Mouse (Mus musculus): Measurements from ENCODE around the gene Smco2.
"Not testable (repeated sequence)": the region's sequence is repeated elsewhere in the genome, so short reads cannot be mapped to it uniquely, and the experiment has no call there.

Smco2 gene

DNA sequence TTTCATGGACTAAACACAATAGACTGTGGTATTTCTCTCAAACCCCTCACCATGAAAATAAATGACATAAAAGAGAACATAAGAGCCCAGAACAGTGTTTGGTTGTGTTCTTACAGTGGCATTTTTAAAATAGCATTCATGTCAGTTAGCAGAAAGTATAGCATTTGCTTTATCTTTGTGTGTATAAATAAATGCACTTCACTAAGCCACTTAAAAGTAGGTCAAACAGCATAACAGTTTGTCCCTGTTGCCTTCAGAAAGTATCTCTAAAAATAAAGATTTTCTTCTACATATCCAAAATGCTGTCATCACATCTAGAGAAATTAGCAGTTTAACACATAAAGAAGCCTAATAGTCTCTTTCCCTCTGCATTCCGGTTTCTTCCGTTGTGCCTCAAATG, 7.5 kb downstream of the Smco2 start:
- no peak for DNase-seq (ENCODE audit: low spot score in 2 of 2)

DNA sequence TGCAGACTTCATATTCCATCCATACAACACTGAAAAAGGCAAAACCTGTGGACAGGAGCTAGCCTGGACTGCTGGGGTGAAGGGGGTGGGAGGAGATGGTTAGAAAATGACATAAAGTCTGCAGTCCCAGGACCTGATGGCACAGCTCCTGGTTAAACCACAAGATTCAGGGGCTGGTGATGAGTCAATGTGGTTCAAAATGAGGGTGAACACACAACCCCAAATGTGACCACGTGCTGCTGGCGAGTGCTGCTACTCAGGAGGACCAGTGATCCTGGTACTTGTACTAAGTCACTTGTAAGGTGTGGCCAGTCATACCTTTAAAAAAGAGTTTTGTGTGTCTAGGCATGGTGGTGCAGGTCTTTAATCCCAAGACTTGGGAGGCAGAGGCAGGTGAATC, 13.2 kb downstream of the Smco2 start:
- DNase-seq (ENCODE audit: low spot score in 2 of 2) = no peak

DNA sequence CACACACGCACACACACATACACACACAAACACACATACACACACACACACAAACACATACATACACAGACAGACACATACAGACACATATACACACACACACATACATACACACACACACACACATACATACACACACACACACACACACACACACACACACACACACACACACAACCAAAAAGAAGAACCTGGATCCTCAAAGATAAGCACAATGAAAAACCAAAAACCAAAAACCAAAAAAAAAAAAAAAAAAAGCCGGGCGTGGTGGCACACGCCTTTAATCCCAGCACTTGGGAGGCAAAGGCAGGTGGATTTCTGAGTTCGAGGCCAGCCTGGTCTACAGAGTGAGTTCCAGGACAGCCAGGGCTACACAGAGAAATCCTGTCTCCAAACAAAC, 14.5 kb downstream of the Smco2 start:
- not testable (repeated sequence) for DNase-seq (ENCODE audit: low spot score in 2 of 2)

DNA sequence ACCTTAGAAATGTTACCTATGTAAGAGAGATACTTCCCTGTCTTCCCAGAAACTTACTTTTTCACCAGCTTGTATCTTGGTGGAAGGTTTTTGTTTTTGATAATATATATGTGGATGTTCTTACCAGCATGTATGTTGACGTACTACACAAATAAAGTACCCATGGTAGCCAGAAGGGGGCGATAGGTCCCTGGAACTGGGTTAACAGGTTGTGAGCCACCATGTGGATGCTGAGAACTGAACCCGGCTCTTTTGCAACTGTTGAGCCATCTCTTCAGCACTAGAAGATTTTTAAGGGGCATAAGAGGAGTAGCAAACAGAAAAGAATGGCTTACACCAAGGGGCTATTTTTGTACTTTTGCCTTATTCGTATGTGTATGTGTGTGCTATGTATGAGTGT, 15.8 kb downstream of the Smco2 start:
- DNase-seq (ENCODE audit: low spot score in 2 of 2) = no peak

DNA sequence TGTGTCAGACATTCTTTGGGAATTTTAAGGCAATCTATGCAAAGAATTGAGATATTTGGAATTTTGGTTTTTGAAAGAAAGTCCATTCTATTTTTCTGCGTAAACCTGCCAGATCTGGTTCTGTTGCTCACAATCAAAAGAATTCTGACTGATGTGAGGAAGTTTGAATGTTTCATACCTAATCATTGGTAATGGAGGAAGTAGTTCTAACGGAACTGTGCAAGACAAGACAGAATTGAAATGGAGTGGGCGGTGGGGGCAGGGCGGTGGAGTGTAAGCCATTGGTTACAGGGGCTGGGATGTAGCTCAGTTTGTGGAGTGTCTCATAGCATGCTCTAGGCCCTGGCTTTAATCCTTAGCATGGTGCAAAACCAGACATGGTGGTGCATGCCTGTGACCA, 22.1 kb downstream of the Smco2 start:
- DNase-seq (ENCODE audit: low spot score in 2 of 2) = no peak

DNA sequence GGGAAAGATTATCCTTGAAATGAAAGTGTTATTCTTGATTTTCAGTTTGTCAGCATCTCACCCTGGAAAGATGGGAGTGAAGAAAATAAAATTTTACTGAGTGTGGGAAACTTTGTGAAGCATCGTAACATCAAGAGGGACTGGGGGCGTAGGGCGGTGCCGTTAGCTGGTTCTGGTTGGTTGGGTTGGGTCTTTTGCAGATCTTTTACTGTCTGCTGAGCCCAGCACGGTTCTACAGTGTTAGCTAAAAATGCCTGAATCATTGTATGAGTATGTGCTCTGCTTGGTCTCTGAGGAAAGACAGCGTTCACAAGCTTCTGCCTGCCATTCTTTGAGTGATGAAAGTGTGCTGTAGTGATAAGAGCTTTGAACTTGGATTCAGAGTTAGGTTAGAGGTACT, 24.5 kb downstream of the Smco2 start:
- DNase-seq (ENCODE audit: low spot score in 2 of 2) = no peak

DNA sequence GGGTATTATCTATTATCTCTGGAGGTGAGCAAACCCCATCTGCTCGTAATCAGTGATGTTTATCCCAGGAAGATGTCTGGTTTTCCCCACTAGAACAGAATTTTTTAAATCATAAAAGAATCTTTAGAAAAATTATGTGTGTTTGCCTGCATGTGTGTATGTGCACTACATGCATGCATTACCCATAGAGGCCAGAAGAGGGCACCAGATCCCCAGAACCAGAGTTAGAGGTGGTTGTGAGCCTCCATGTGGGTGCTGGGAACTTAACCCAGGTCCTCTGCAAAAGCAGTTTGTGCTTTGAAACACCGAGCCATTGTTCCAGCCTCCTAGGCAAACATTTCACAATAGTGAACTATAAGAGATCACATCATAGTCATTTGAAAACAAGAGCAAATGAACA, 26.9 kb downstream of the Smco2 start:
- no peak for DNase-seq (ENCODE audit: low spot score in 2 of 2)

DNA sequence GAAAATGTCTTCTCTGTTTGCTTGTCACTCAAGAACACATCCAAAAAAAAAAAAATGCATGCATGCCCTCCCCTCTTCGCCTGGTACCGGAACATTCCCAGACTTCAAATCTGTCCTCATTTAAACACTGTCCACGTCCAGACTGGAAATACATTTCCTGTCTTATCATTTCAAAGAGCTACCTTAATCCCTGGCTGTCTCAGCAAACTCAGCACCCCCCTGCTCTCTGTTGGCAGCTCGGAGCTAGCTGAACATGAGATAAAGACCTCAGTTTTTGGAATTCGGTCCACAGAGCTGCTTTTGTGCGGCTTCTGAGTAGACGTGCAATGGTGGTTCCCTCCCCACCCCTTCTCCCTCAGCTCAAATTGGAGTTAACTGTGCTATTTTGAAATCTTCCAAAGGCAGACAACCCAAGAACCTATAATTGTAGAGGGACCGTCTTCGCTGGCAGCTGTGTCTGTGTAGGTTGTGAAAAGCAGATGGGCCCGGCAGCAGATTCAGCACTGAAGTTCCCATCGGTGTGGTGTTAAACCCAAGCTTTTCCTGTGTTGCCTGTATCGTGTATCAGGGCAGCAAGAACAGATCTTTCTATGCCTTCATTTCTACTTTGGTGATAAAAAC, 27.6 kb downstream of the Smco2 start:
- DNase-seq (ENCODE audit: low spot score in 2 of 2) = no peak

DNA sequence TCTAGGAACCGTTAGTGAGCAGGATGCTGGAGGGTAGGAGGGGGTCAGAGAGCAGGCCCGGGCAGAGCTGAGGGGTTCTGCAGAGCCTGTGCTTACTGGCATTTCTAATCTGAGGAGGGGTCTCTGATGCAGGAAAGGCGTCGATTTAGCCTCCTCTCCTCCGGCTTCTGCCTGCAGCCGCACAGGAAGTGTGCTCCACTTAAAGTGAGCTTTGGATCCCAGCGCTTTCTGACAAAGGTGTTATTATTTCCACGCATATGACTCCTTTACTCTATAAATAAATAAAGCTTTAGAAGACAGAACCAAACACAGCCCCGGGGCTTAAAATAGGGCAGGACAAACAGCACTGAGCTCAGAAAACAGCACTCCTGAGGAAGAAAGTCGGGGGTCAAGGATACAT, 29.0 kb downstream of the Smco2 start:
- DNase-seq (ENCODE audit: low spot score in 2 of 2) = no peak

DNA sequence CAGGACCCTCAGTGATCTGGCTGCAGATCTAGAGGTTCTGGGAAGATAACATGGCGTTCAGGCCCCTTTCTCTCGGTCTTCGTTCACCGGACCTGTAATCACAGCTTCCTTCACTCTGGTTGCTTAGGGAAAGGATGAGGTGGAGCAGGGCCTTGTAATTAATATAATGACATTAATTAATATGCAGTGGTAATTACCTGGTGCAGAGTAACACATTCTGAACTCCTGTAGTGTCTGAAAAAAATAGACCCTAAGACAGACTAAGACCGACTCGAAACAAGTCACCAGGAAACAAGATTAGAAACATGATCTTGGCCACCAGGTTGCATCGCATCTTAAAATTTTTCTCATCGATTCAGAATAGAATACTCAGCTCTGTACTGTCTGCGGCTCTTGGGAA, 30.0 kb downstream of the Smco2 start:
- DNase-seq (ENCODE audit: low spot score in 2 of 2) = no peak

DNA sequence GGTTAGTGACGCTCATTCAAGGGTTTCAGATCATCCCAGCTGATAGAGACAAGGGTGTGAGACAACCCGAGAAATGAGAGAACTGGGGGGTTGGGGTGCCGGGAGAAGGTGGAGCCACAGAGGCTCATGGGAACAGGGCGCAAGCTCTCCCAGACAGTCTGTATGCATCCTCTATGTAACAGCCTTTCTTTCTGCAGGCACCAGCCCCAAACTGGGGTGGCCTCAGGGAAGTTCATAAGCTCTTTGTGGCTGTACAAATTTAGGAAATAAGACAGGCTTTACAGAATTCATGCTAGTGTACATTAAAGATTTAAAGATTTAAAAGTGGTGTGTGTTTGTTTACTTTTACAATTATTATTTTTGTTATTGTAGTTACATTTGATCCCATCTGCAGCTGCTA, 30.4 kb downstream of the Smco2 start:
- DNase-seq (ENCODE audit: low spot score in 2 of 2) = no peak

DNA sequence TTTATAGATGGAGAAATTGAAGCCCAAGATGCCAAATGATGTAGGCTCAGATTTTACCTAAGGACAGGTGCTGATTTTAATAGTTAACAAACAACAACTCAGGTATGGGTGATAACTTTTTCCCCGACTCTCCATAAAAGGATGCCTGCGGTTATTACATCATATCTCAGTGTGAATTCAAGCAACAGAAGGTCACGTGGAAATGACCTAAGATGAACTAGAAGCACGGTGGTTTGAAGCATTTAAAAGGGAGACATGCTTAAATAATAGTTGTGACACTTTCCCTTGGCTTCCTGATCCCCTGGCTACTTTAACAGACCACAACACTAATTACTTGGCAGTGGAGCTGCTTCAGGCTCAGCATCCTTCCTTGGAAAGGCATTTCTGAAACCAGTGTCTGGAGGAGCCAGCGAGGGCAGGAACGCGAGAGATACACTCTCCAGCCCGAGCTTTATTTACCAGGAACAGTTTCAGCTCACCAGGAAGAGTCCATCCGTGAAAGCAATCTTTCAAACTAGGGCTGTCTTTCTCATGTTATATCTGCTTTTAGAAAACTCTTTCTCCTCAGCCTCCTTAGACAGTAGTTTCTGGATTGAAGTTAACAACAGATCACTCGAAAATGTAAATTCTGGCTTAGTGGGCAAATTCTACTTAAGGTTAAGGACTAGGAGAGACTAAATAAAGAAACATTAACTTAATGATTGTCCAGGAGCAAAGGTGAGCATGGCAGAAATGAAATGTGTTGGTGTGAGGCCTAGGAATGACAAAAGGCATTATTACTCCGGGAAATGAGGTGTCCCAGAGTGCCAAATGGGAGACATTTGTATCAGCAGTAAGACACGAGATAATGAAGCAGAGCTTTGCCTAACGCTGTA, 32.2 kb downstream of the Smco2 start:
- no peak for DNase-seq (ENCODE audit: low spot score in 2 of 2)

DNA sequence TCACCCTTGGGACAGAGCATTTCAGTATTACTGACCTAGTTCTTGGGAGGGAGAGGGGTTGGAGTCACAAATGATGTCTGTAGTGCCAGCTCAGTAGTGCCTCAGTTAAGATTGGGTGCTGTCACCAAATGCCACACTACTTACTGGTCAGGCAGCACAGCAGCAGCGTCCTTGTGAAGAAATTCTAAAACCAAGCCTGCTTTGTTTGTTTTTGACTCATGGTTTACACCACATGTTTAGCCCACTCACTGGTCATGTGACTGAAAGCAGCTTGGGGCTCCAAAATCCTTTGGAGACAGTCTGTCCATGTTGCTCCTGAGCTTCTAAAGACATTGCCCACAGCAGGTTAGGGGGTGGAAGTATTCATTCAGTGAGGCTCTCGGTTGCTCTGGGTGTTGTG, 33.5 kb downstream of the Smco2 start:
- no peak for DNase-seq (ENCODE audit: low spot score in 2 of 2)

DNA sequence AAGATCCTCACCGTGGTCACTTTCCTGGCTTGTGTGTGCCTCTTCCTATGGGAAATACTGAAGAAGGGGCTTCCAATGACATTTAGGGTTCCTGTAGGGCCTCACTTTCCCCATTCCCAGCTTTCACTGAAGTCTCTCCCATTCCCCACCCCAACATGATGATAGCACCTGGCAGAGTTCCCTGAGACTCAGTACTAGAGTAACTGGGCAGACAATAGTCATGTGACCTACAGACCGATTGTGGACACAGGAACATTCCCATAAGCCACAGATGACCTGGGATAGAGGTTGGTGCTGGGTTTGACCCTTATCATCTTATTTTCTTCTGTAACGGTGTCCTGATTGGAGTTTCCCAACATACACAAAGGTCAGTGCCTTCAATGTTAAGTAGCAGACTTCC, 34.3 kb downstream of the Smco2 start:
- DNase-seq (ENCODE audit: low spot score in 2 of 2) = no peak

DNA sequence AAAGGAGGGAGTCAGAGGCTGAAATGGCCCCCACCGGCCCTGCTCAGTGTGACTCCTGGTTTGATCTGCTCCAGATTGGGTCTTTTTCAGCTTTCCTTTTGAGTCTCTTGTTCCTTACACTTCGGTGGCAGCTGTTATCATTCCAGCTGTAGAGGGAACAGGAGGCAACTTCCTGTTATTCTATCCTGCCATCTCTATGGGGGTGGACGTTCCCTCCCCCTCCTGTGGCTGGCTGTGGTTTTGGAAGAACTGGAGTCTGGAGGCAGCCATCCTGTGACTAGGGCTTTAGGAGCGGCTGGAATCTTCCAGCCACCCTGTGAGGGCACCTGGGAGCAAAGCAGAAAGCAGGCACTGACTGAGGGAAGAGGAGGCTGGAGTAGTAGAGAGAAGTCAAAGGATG, 34.9 kb downstream of the Smco2 start:
- no peak for DNase-seq (ENCODE audit: low spot score in 2 of 2)

DNA sequence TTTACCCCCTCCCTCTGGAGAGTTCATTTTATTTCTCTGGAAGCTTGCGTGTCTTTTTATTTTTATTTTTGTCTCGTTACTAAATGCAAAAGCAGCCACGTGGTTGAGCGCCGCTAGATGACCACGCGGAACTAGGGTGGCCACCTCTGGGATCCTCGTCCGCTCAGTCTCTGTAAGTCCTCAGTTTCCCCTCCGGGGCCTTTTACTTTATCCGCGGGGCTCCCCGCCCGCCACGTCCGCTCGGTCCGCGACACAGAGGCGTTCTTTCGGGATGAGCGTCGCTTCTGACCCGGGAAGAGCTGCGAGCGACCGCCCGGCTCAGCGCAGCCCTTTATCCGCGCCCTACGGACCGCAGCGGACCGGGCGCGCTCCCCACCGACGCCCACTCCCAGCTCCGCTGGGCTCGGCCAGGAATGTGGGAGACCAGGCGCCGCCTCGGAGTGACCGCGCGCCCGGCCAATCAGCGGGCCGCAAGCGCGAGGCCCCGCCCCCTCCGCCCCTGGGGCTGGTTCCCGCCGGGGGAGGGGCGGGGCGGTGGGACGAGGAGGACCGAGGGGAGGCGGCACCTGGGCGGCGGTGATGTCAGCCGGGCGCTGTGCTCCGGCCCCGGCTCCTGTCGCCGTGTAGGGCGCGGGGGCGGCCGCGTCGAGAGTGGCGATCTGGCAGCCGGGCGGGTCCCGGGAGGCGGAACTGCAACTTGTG, 38.2 kb downstream of the Smco2 start, which contains the start of gene Ppfibp1:
TSS of gene Ppfibp1 (plus strand) at position 530 of the 702 bp plus-strand sequence.
- peak; percentile 84 to 85 for DNase-seq (ENCODE audit: low spot score in 2 of 2)

DNA sequence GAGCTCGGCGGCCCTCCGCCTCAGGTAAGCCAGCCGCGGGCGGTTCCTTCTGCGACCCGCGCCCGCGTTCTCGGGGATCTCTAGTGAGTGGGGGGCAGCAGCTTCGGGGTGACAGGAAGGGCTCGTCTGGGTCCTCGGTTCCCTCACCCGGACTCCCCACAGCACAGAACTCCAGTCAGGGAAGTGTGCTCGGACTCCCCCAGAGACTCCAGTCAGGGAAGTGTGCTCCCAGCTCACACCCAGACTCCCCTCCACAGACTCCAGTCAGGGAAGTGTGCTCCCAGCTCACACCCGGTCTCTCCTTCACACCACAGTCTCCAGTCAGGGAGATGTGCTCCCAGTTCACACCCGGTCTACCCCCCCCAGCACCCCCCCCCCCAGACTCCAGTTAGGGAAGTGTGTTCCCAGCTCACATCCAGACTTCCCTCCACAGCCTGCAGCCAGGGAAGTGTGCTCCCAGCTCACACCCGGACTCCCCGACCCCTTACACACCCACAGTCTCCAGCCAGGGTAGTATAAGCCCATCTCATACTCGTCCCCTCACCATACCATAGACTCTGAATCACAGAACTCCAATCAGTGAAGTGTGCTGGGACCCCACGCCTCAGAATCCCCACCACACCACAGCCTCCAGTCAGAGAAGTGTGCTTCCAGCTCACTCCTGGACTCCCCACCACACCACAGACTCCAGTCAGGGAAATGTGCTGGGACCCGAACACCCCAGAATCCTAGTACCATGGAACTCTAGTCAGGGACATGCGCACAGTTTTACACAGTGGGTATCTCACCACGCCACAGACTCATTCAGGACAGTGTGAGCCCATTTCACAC, 39.0 kb downstream of the Smco2 start:
- DNase-seq (ENCODE audit: low spot score in 2 of 2) = no peak

DNA sequence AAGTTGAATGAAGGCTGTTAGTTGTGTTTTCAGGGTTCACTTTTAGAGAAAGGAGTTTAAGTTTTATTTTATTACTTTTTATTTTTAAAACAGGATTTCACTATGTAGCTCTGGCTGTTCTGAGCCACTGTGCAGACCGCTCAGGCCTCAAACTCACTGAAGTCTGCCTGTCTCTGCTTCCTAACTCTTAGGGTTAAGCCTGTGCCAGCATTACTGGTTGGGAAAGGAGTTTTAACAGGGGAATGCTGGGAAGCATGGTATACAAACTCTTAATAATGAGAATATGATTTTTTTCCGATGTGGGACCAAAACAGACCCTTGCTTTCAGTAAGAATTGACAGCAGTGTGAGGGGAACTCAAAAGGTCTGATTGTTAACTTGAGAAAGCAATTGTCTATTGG, 40.3 kb downstream of the Smco2 start:
- DNase-seq (ENCODE audit: low spot score in 2 of 2) = no peak

DNA sequence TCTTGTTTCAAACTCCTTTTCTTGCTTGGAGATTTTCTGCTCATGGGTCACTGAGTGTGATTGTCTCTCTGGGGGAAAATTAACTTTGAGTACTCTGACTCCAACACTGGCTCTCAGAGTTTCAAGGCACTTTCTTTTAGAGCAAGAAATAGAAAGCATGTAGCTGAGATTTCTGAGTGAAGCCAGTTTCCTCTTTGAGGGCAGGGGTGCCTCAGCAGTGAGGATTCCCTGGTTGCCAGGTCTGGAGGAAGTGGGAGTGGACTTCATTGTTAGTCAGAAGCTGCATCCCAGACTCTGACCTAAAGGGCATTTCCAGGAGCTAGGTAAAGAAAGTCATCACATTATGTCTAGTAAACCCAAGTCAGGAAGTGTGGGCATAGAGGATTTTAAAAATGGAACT, 40.7 kb downstream of the Smco2 start:
- no peak for DNase-seq (ENCODE audit: low spot score in 2 of 2)

DNA sequence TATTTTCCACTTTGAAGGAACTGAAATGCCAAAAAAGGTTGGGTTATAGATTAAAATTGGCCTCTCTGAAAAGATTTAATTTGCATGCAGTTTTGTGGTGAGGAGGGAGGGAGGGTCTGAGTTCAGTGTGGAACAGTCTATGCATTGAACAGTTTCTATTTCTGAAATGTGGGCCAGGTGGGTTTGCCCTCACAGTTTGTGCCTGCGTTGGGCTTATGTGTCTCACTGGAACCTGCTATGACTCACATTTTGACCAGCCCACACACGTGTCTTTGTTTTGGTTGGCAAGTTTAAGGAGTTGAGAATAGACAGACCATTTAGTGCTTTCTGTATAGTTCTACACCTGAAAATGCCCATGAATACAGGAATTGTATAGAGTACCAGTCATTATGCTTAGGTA, 44.0 kb downstream of the Smco2 start:
- no peak for DNase-seq (ENCODE audit: low spot score in 2 of 2)

DNA sequence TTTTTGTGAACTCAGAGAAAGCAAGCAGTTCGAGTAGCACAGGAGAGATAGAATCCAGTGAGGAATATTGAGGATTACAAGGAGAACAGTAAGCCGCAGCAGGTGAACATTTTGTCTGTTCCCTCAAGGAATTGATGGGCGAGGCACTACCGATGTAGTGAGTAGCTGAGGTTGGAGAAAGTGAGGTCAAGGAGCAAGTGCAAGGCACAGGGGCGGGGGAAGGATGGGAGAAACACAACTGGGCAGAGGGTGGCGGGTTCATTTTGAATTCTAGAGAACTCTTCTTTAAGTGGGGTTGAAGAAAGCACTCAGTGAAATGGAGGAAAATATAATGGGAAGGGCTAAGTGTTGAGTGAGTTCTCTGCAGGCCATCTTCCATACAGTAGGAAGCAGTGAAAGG, 48.8 kb downstream of the Smco2 start:
- no peak for DNase-seq (ENCODE audit: low spot score in 2 of 2)

DNA sequence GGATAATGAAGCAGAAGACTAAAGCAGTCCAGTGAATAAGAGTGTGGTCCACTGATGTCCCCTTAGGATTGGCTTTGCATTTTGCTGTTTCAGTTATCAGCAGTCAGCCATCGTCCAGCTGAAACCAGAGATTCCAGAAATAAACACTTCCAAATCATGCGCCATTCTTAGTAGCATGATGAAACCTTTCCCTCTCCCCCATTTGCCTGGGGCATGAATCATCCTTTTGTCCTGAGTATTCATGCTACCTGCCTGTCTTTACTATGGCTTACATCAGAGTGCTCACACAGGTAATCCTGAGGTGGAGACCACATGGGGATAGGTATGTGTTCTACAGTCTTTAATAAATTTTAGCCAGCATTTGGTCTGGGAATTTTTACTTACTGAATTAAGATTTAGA, 49.7 kb downstream of the Smco2 start:
- DNase-seq (ENCODE audit: low spot score in 2 of 2) = no peak

Measured in spleen, postnatal 14 days (tissue).